Mouse (Mus musculus): Measurements from ENCODE around the gene Zfp574.

The Zfp574 gene

DNA sequence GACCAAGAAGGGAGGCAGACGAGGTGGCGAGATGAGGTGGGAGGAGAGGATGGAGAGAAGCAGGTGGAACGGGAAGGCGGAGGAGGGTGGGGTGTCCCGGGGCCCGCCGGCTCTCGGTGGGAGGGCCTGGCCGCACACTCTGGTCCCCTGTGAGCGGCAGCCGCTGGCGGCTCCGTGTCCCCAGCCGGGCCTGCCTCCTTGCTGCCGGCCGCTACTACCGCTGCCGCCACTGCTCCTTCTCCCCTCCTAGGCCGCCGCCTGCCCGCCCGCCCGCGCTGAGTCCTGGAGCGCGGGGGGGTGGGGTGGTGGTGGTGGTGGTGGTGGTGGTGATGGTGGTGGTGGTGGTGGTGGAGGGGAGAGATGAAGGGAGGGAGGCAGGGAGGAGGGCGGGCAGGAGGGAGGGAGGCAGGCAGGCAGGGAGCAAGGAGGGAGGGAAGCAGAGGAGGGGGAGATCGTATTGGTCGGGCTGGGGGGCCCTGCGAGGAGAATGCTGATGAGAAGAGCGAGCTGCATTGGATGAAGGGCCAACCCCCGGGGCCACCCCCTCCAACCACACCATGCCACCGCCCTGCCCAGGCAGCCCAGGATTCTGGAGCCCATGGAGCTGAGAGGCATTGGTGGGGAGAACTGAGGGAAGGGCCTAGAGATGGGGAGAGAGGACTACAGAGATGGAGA is 486 bp downstream of the Zfp574 start:
- peak; percentile 42 for DNase-seq (ENCODE audit: low read depth, low spot score)

DNA sequence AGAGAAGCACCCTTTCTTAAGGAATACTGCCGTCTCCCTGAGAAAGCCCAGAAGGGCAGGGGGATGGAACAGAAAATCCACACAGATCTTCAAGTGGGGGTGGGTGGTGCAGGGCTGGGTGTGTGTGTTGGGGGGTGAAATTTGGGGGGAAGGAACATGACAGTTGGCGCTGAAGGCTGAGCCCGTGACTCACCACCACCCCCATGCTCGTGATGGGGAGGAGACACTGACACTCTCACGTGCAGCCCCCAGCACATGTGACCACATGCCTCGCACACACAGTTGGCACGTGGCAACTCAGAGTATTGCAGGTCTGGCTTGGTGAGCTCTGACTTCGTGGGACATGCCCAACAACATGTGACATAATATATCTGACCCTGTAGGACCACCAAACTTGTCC is 1.6 kb downstream of the Zfp574 start:
- DNase-seq (ENCODE audit: low read depth, low spot score), result no peak

DNA sequence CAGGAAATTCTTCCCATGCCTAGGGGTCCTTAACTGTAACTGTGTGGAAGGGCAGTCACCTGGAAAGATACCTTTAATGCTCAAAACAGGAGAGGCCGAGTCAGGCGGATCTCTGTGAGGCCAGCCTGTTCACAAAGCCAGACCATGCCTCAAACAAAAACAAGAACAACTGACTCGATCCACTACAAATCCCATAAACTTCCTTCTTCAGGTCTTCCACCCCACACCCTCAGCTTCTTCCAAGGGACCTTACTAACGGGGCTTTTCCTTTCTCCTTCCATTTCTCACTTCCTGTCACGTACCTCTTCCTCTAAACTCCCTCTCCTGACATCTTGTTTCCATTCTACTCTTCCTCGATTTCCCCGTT is 3.9 kb downstream of the Zfp574 start:
- no peak for DNase-seq (ENCODE audit: low read depth, low spot score)

- DNase-seq (ENCODE audit: low read depth, low spot score), result peak; percentile 100
These were observed 4.5 kb downstream of the Zfp574 start for GRCm38 (mm10) chr7:25076663-25077413.

DNA sequence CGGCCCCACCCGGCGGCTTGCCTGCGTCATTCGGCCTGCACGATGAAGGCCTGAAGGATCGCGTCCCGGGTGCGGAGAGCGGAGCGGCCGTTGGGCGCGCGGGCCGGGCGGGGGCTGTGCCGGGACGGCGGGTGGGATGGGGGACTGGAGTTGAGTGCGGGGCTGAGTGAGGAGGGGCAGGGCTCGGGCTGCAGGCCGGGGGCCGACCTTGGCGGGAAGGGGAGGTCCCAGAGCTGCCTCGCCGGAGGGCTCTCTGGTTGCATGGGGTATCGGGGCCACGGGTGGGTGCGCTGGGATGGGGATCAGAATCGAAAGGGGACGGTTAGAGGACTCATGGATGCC is 5.0 kb downstream of the Zfp574 start:
- DNase-seq (ENCODE audit: low read depth, low spot score), result no peak

GRCm38 (mm10) chr7:25079496-25080026 is 7.2 kb downstream of the Zfp574 start:
- DNase-seq (ENCODE audit: low read depth, low spot score), result peak; percentile 58

DNA sequence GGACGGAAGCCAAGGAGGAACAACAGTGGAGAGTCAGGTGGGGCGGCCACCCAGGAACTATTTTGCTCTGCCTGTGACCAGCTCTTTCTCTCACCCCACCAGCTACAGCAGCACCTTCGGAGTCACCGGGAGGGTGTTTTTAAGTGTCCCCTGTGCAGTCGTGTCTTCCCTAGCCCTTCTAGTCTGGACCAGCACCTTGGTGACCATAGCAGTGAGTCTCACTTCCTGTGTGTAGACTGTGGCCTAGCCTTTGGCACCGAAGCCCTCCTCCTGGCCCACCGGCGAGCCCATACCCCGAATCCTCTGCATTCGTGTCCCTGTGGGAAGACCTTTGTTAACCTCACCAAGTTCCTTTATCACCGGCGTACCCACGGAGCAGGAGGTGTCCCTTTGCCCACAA is 8.1 kb downstream of the Zfp574 start:
- DNase-seq (ENCODE audit: low read depth, low spot score), result no peak

DNA sequence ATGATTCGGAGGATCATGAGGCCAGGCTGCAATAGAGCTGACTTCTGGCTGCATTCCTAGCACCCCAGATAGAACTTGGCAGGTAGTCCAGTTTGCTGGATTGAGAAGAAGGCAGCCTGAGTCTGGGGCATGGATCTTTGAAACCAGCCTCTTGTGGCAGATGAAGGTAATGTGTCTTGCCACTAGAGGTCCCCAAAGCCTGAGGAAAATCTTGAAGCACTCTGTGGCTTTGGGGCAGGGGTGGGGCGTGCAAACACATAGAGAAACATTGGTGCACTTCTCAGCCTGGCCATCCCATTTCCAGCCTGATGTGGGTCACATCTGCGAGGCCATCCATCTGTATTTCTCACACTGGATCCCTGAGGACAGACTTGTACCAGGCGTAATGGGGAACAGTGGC is 10.1 kb downstream of the Zfp574 start:
- DNase-seq (ENCODE audit: low read depth, low spot score), result peak; percentile 89

- no peak for DNase-seq (ENCODE audit: low read depth, low spot score)
These were observed 12.3 kb downstream of the Zfp574 start for GRCm38 (mm10) chr7:25084621-25085020.

DNA sequence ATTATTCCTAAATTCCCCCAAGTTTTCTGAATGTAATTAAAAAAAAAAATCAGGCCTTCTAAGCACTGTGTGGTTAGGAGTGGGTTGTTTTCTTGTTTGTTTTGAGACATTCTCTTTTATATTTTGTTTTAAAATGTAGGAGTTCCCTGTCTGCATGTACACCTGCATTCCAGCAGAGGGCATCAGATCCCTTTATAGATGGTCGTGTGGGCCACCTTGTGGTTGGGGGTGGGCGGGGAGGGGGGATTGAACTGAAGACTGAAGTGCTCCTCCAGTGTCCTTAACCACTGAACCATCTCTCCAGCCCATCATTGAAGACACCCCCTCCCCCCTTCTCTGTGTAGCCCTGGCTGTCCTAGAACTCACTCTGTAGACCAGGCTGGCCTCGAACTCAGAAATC is 14.3 kb downstream of the Zfp574 start:
- DNase-seq (ENCODE audit: low read depth, low spot score), result peak; percentile 75

DNA sequence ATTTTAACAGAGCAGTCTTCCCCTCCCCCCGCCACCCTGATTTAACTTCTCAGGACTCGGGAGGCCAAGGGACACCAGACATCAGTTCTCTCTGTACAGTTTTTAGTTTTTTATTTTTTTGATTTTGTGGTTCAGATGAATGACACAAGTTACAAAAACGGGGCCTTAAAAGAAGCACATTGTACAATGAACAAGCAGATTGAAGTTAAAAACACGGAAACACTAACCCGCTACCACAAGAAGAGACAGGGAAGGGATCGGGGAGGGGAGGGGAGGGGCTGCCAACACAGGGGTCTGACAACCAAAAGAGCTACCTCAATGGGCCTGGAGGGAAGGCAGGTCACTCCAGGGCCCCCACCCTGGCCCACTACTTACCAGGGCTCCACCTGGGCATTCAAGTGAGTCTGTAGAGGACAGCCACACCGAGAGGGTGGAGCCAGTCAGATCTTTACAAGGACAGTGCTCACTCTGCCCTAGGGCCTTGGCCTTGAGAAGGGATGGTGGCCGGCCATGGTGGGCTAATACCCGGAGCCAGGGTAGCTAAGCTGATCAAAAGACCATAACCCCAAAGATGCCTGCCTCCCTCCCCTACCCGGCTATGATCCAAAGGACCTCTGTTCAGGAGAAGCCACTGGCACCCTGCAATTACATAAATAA is 15.0 kb downstream of the Zfp574 start:
- no peak for DNase-seq (ENCODE audit: low read depth, low spot score)

- DNase-seq (ENCODE audit: low read depth, low spot score), result no peak
These were observed 15.6 kb downstream of the Zfp574 start for GRCm38 (mm10) chr7:25087972-25088371.

- no peak for DNase-seq (ENCODE audit: low read depth, low spot score)
These were observed 16.2 kb downstream of the Zfp574 start for GRCm38 (mm10) chr7:25088531-25088930.

- no peak for DNase-seq (ENCODE audit: low read depth, low spot score)
These were observed 16.6 kb downstream of the Zfp574 start for GRCm38 (mm10) chr7:25088968-25089367.

- DNase-seq (ENCODE audit: low read depth, low spot score), result no peak
These were observed 17.5 kb downstream of the Zfp574 start for GRCm38 (mm10) chr7:25089875-25090274.

DNA sequence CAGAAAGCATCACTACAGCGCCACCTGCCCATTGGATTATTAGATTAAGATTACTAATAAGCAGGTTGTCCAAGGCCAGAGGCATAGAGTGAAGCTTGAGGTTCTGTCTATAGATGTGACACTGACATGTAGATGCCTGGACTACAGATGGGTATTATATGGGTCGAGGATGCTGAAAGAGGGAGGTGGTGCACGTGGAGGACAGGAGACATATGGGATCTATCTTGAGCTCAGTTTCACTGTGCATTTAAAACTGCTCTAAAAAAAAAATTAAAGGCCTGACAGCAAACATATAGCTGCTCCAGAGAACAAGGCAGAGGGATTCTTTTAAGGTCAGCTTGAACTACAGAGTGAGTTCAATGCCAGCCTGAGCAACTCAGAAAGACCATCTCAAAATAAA is 25.8 kb downstream of the Zfp574 start:
- no peak for DNase-seq (ENCODE audit: low read depth, low spot score)

GRCm38 (mm10) chr7:25099581-25099980 is 27.2 kb downstream of the Zfp574 start:
- DNase-seq (ENCODE audit: low read depth, low spot score), result peak; percentile 75

DNA sequence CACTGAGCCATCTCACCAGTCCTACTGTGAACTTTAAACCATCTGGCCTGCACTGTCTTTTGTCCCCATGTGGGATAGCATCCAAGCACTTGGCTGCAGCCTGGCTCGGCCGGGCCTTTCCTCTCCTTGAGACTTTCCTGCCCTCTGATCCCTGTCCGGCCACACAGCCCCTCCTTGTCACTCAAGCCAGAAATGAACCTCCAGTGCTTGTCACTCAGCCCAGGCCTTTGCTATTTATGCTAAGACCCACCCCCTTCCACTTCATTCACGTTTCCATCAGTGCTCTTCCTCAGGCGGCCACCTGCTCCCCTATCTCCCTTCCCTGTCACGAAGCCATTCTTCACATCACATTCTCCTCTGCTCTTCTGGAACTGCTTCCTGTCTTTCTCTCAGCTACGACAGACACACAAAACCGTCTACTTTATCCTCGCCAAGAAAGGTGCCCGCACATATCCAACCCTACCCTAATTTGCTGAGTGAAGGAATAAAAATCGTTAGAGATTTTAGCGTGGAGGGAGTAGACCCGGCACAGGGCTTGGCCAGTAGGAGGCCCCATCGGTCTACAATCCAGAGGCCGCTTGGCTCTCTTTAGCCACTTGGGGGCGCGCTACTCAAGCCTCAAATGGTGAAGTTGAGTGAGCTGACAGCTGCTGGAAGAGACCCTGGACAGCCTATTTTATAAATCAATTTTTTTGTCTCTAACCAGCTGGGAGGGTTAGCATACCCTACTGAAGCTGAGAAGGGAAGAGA is 33.2 kb downstream of the Zfp574 start:
- DNase-seq (ENCODE audit: low read depth, low spot score), result peak; percentile 89

- DNase-seq (ENCODE audit: low read depth, low spot score), result peak; percentile 63
These were observed 34.6 kb downstream of the Zfp574 start for GRCm38 (mm10) chr7:25106790-25107502.

DNA sequence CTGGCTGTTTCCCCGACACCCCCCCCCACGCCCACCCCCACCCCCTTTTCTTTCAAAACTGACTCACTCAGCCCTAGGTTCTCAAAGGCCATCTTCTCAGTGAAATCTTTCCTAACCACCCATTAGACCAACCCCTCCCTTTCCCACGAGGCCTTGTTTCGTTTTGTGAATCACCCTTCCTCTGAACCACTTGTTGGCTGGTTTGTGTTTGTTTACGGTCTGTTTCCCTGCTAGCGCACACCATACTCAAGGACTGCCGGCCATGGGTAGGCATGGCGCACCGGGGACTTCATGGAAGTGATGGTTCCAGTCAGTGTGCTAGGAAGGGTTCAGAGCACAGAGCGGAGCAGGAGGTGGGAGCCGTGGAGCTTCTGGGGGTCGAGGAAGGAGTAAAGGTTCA is 37.0 kb downstream of the Zfp574 start:
- no peak for DNase-seq (ENCODE audit: low read depth, low spot score)

DNA sequence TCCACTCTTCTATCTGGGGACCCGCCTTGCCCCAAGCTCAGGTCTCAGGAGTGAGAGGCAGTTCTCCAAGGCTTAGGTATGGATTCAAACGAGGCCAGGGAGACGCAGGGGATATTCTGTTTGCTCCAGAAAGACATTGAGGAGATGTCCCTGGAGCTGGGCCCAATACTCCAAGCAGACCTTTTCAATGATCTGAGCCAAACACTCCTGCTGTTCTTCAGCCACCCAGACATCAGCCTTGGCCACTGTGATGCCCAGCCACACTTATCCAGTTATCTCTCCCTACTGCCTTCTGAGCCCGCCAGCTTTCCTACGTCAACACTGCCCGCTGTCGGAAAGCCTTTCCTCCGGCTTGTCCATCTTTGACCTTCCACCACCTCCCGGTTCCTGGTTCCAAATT is 38.0 kb downstream of the Zfp574 start:
- DNase-seq (ENCODE audit: low read depth, low spot score), result no peak

All from R1 (cell line).